Mouse (Mus musculus) frontal cortex, postnatal 14 days (tissue): Measurements from ENCODE around the gene Rln1.

Experiments
- DNase-seq, 2 experiments: peaks; one replicate each; pipeline ENCODE4 v3.0.0; 2022; ENCODE audit warnings: low spot score in 2 of 2

Rln1 gene

DNA sequence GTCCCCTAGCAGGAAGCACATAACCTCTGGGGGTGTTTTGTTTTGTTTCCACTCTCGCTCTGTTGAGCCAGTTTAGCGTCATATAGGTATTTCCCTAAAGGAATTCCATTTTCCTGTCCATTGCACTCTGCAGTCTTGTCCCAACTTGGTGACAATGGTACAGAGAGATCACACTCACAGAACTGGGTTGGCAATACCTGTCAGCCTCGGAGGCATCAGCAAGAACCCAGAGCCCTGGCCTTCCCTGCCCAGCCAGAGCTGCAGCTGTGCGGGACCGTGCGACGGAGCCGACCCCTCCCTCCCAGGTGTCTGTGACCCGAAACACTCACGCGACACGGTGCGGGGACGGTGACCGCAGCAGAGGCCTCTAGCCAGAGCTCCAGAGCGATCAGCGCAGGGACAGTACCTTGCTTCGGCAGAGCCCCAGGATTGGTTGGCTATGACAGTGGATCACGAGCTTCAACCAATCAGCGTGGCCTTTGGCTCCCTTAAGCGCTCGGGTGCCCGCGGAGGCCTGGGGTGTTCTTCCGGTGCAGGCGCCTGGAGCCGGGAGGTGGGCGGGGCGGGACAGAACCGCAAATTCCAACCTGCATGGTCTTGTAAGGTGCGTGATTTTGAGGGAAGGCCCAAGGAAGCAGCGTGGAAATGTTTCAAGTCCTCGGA is 27.1 kb upstream of the Rln1 start:
- peak; percentile 85 to 88 for DNase-seq

DNA sequence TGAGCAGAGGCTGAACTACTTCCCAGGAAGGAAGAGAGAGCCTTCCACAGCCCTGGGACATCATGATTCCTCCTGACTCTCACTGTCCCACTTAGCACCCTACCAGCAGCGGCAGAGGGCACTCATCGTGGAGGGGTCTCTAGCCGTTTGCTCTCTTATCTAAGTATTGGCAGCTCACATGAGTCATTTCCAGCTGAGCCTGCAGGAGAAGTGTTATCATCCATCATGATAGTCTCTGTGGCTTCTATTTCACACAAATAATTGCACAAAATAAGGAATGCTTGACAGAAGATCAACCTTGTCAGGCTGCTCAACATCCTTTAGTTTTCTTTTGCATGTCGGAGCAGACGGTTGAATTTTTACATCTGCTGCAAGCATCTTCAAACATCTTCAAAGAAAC is 25.8 kb upstream of the Rln1 start:
- DNase-seq = no peak

DNA sequence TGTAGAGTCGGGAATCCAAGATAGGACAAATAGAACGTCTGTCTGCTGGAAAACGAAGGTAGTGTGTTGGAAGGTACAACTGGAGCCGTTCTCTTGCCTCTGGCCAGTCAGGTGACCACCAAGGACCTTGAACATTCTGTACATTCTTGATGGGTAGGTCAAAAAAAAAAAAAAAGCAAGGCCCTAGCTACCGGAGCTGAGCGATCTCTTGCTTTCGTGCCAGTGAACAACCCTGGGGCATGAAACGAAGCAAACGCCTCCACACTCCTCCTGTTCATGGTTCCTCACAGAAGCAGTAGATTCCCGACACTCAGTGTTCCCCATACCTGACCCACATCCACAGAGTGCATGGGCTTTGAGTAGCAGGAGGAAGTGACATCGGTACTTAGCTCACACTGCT is 21.8 kb upstream of the Rln1 start:
- no peak for DNase-seq

DNA sequence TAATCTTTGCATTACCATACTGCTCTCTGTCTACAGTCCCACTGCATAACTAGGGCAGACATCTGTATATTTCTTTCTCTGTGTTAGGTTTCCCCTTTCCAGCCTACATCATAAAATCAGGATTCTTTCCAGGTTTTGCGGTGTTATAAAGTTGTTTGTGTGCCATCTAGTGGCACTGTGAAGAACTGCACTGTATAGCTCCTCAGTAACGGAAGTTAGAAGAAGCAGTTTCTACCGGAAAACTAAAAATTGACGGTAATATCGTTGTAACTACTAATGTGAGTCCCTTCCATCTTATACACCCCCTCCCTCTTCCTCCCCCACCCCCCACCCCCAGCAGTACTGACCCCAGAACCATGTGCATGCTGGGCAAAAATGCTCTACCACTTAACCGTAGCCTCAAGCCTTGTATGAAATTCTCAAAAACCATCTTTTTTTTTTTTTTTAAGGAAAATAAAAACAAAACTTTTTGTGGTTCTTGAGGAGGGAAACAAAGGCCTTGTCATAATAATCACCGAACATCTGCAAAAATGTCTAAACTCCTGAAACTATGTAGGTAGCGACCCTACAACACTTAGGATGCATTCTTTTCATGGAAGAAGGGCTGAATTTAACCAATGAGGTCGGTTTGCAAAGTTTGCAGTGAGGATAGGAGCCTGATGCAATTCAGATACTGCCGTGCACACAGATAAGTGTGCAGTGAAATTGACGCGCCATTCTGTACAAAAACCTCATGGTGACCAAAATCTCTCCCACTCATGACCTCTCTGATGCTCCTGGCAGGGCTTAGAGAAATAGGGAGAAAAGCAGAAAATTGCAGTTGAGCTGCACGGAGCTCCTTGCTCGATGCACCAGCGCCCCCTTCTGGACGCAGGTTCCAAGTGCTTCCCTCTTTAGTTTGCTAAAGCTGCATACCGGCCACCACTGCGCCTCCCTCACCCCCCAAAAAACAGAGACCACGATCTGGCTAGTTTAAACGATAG is 20.7 kb upstream of the Rln1 start:
- DNase-seq = peak; percentile 58 to 84

DNA sequence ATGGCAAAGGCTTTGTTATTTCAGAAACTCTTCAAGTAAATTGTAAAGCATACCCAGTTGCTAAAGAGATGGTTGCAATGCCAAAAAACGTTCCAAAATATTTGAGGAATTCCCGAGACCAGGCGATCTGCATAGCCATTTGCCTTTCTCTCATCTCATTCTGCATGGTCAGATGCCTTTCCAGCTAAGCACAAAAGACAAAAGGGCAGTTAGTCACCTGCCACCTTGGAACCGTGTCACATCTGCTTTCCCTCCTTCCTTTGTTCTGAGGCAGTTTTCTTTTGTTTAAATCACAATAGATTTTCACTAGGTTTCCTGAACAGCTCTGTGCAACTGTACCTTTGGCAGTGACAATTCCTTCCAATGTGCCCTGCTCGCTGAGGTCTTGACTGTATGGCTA is 16.5 kb upstream of the Rln1 start:
- no peak for DNase-seq

DNA sequence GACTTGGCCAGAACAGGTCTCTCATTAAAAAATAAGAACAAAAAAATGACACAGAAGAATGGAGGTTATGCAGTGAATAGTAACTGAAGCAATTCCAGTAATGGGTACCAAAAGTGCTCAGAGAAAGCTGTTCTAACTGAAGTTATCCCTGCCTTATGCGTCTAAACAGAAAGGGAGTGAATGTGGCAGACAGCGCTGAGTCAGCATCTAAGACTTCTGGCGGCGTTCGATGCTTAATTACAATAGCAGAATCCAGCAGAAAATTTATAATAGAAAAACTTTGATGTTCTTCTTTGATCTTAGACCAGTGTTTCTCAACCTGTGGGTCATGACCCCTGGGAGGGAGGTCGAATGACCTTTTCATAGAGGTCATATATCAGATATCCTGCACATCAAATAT is 11.2 kb upstream of the Rln1 start:
- no peak for DNase-seq

DNA sequence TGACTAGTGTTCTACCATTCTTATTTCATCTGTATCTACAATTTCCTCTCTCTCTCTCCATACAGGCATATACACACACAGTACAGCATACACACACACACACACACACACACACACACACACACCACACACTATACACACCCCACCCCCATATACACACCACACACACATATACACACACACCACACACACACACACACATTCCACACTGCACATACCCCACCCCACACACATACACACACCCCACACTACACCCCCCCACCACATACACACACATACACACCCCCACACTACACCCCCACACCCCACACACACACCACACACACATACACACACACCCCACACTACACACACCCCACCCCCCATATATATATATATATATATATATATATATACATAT is 10.4 kb upstream of the Rln1 start:
- DNase-seq = no peak

DNA sequence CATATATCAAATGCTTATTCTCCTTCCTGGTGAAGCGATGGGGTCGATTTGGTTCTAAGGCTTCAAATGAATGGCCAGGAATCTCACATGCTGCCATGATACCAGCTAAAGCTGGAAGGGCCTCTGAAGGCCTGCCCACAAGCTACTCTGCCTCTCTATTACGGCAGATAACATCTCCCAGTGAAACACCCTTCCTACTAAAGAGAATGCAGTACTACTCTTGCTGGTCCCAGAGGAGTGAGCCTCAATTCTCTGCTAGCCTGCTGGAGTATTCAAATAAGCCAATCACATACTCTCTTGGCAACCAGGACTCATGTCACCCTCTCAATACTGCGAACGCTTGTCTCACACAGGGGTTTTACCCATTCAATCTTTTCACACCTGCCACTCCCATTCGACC is 7.8 kb upstream of the Rln1 start:
- DNase-seq = no peak

DNA sequence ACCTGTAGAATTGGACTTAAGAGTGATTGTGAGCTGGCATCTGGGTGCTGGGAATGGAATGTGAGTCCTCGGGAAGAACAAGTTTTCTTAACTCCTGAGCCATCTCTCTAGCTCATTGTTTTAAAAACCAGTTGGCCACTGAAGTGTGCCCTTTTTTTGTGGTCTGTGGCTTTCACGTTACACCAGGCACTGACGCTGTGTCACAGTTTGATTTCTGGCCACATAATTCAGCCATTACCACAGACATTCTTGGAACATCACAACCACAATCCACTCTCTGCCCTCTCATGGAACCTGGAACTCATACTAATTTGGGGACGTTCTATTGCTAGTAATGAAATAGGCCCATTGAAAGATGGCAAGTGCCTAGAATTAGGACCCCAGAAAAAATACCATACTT is 6.6 kb upstream of the Rln1 start:
- DNase-seq = no peak

DNA sequence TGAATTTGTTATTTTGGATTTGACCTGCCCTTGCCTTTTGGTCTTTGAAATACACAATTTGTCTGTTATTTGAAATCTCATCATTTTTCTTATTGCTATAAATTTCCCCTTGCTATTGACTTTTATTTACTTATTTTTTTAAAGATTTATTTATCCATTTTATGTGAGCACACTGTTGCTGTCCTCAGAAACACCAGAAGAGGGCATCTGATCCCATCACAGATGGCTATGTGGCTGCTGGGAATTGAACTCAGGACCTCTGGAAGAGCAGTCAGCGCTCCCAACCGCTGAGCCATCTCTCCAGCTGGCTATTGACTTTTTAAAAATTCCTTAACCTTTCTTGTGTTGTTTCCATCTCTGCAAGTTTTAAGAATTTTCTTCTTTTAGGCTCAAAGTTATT is 2.2 kb upstream of the Rln1 start:
- DNase-seq = no peak

DNA sequence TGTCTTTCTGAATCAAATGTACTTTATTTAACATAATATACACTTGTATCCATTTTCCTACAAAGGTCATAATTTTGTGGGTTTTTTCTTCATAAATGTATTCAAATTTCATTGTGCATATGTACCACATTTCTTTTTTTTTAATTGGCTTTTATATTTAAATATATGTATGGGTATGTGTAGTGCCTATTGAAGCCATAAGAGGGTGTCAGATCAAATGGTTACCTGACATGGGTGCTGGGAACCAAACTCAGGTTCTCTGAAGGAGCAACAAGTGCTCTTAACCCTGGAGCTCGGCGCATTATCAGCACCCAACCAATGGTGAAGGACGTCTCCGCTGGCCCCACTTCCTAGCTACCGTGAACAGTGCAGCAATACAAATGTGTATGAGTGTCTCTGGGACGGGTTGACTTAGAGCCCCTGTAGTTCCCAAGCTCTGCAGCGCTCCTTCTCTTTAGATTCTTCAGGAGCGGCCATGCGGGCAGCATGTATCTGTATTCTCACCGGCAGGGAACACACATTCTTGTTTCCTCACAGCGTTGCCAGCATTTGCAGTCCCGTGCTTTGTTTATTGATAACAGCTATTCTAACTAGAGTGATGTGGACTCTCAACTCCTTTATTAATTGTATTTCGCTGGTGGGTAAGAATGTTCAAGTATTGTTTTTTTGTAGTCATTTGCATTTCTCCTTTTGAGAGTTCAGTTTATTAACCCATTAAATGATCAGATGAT is 7.5 kb downstream of the Rln1 start:
- DNase-seq = no peak

DNA sequence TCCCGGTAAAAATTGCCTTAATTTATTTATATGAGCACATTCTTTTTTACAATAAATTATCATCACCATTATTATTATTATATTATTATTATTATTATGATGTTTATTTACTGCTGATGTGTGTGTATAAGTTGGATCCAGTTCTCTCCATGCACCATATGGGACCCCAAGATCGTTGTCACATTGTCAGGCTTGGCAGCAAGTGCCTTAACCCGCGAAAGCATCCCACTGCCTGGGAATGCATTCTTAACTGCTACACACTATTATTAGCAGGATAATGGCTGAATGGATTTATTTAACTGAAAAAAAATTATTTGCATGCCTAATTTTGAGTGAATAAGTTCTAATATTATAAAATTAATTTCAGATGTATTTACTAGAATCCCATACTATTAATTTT is 8.1 kb downstream of the Rln1 start:
- DNase-seq = no peak

DNA sequence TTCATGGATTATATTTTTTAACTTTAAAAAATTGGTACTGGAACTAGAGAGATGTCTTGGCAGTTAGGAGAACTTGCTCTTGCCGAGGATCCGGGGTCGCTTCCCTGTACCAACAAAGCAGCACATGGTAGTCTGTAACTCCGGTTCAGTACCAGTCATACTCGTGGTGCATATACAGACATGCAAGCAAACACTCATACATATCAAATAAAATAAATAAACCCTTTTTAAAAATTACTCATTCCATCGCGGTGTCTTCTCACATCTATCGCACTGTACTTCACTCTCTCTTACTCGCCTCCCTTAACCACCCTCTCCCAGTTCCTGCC is 8.7 kb downstream of the Rln1 start:
- no peak for DNase-seq

DNA sequence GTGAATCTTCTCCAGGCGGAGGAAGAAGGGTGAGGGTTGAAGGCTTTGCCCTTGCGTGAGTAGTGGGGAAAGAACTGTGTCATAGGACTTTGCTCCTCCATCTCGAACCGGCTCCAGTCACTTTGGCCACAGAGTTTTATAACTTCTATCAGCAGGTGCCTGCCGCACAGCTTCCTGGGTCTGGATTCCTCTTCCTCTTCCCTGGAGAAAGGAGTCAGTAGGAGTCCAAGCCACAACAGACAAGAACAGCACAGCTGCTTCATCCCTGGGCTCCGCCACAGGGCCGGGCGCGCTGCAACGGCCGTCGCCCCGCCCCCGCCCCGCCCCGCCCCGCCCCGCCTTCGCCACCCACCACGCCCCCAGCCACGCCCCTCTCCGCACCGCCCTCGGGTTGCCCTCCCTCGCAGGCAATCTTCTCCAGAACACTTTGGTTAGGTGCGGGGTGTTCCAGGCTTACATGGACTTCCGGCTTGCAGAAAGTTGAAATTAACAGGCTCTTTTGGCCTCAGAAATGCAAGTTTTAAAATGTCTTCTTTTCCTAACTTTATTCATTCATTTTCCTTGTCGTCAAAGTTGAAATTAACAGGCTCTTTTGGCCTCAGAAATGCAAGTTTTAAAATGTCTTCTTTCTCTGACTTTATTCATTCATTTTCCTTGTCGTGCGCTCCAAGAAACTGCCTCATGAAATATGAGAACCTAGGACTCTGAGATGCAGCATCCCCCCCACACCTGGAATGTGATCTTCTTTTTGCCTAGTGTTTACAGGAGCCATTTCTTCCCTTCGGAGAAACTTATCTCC is 9.2 kb downstream of the Rln1 start, which contains the start of gene Insl6:
TSS of gene Insl6 (minus strand) at position 304 of the 799 bp plus-strand sequence.
- DNase-seq = no peak

DNA sequence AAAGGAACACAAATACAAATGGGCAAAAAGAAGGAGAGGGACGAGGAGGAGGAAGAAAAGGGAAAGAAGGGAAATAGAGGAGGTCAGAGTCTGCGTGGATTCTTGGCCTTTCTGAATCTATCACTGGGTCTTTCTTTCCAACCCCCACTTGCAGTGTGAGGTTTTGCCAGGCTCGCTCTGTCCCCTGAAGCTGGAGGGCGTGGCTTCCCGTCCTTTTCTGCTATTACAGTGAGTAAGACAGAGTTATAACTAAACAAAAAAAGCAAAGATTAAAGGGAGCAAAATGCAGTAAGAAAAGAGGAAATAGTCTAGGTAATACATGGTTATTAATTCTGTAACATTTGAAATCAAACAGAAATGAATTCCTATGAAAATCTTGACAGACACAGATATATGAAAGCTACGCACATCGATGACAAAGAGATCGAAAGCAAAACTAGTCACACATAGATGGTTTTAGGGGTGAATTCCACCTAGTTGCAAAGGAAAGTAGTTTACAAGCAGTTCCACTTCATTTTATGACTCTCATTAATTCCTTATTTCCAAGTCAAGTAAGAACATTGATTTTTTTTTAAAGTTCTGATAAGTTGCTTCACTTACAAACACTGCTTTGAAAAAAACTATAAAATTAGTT is 10.9 kb downstream of the Rln1 start:
- no peak for DNase-seq

DNA sequence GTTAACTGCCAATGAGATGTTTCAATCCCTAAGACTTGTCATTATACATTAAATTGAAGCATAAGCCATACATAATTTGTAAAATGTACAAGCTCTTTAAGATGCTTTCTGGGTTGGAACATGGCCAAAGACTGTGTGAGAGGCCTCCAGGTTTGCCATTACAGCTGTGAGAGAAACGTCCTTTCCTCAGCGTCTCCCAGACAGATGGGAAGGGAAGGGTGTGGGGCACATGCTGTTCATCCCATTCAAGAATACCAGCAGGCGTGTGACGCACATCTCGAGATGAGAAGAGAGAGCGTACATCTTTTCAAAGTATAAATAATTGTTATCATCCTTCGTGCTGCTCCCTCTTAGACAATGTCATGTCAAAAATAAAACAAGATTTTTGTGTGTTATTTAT is 21.8 kb downstream of the Rln1 start:
- no peak for DNase-seq

DNA sequence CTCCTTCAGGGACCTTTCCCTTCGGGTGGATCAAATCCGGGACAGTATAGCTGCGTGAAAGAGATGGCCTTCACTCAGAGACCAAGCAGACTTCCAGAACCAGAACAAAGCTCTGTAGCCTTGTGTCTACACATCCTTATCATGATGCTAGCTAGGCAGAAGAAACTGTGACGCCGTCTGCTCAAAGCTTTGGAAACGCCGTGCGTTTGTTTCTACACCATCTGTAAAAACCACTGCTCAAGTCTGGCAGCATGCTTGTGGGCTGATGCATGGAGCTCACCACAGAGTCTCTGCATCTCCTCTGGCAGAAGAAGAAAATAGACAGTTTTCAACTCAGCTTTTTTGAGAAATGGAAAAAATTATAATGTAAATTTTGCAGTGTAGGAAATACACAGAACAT is 22.7 kb downstream of the Rln1 start:
- peak in 1 of 2 experiments; percentile 15 for DNase-seq

DNA sequence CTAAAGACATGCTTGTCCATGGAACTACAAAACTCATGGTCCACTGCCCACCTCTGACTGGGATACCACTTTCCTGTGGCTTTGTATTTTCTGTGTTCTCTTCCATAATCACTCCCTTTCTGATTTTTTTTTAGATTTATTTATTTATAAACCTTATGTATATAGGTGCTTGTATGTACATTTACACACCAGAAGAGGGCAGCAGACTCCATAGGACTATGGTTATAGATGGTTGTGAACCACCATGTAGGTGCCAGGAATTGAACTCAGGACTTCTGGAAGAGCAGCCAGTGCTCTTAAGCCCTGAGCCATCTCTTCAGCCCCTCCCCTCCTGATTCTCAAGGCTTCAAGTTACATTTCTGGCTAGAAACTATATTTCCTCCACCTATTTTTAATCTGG is 25.6 kb downstream of the Rln1 start:
- DNase-seq = no peak

DNA sequence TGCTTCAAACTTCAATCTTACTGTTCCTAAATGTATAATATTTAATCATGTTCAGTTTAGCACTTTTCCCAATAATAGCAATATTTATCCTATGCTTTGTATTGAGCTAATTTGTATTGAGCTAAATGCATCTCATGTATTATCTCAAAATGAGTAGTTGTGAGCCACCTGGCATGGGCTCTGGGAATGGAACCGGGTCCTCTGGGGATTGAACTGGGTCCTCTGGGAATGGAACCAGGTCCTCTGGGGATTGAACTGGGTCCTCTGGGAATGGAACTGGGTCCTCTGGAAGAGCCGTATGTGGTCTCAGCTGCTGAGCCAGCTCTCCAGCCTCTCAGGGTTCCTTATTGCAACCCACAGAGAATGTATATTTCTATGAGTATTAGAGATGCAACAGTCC is 32.4 kb downstream of the Rln1 start:
- DNase-seq = no peak

DNA sequence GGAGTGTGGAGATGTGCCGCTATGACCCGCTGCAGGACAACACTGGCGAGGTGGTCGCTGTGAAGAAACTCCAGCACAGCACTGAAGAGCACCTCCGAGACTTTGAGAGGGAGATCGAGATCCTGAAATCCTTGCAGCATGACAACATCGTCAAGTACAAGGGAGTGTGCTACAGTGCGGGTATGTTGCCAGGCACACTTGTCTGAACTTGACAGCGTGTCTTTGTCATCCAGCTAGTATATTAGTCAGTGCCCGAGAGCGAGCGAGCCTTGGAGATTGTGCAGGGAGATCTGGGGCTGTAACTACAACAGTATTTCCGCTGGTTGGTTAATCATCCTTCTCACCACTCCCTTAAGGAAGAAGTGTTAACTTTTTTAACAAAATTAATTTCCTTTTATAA is 33.6 kb downstream of the Rln1 start:
- DNase-seq = no peak

DNA sequence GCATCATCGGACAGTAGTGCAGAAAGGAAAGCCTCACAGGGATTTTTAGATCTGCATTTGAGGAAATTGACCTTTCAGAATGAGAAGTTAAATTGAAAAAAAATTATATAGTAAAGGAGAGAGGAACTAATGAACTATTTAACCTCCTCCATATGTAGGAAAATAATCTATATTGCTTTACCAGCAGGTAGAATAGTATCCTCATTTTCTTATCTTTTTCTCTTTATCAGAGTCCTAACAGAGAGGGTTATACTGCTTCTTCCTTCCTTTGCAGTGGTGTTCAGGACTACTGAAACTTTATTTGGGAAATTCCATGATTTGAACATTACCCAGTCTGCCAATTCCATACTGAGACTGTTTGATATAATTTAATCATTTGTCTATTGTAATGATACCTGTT is 37.1 kb downstream of the Rln1 start:
- DNase-seq = no peak
